Mouse (Mus musculus) heart, postnatal 36 days (tissue): Measurements from ENCODE around the gene Hdac9. TPM values are rescaled to one million over a fixed set of nuclear protein-coding genes. Genes with fewer than 3 reads are reported as not detected.

ENCODE experiments used
- DNase-seq, 2 experiments: peaks; one replicate each; pipeline ENCODE4 v3.0.0; 2021 to 2022
- intact Hi-C: fragments of 180-260 bp; cut with DNase I; formaldehyde crosslinking; loops from one replicate; pipeline ENCODE4 v1.15.1; 2025
- total RNA-seq, 2 experiments: library from RNA; stranded (reverse); gene quantifications; 2 replicates each; pipeline ENCODE4 v1.2.3; 2021

Hdac9 gene
- total RNA-seq, 2 experiments from 2014 or later: 18.2 to 22.4 TPM

- no peak for DNase-seq
- intact Hi-C loops: no loop called here
These were observed 491.4 kb downstream of the Hdac9 start for GRCm38 (mm10) chr12:34425468-34425867.

DNA sequence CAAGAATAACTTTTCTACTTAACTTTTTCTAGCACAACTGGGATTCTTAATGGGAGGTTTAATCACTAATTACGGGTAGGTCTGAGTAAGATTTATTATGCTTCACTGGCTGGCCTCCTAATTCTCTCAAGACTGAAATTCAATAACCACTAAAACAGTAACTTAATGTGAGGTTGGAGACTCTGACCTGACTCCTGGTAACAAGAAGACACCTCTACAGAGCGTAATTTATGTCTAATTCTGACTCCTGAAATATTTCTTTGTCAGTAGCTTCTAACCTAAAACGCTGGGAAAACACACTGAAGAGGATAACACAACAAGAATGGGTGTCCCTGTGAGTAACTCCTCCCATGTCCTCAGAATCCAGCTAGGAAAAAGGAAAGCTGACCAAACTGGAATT is 508.8 kb downstream of the Hdac9 start:
- DNase-seq: no peak
- intact Hi-C loops: no loop called here

- intact Hi-C loops: no loop called here
- DNase-seq: no peak
These were observed 509.8 kb downstream of the Hdac9 start for GRCm38 (mm10) chr12:34407143-34407542.

DNA sequence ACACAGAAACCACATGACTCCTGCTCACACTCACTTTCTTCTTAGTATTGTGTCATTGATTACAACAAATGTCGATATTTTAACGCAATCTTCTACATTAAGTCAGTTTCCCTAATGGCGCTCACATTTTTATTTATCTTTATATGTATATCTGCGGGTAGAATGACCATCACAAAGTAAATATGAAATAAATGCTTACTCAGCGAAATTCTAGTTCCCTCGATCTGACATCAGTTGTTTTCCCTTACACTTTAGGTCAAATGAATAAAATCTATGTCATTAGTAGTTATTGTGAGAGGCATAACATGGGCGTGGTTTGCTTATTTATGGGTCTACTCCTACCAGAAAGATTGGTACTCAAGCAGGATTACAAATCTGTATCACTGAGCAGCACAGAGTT is 514.8 kb downstream of the Hdac9 start:
- intact Hi-C loops: no loop called here
- no peak for DNase-seq

DNA sequence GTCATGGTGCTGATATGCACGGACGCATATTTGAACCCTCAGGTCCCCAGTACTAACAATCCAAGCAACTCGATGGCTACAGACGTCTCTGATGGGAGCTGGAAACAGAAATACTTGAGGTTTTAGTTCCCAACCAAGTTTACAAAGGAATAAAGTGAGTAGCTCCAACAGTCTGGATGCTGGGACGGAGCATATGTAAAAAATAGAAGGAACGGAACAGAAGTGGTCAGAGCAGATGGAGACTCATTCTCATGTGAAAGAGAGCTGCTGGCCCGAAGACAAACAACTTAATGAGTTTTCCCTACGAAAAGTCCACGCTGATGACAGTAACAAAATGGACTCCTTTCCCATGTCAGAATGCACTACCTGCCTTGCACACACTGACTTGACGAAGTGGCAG is 518.3 kb downstream of the Hdac9 start:
- intact Hi-C loops: no loop called here
- DNase-seq: no peak

GRCm38 (mm10) chr12:34394342-34394741 is 522.6 kb downstream of the Hdac9 start:
- intact Hi-C loops: no loop called here
- DNase-seq: no peak

GRCm38 (mm10) chr12:34379681-34380080 is 537.2 kb downstream of the Hdac9 start:
- no peak for DNase-seq
- intact Hi-C loops: no loop called here

GRCm38 (mm10) chr12:34378637-34379036 is 538.3 kb downstream of the Hdac9 start:
- intact Hi-C loops: no loop called here
- DNase-seq: no peak

DNA sequence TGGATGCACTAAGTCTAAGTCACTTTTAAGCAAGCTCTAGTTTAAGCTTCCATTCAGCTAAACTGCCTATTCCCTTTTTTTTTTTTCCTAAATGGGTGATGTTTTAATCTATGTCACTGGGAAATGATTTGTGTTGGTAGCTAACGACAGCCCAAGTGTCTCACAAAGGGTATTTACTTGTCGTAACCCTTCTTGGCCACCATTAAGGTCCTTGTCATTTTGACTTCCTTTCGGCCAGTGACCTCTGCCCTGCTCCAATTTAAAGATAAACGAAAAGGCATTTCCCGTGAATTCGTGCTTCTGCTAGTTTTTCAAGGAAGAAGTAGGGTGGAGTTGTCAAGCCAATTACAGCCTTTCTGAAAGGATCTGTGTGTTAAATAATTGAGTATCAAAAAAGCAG is 565.0 kb downstream of the Hdac9 start:
- no peak for DNase-seq

DNA sequence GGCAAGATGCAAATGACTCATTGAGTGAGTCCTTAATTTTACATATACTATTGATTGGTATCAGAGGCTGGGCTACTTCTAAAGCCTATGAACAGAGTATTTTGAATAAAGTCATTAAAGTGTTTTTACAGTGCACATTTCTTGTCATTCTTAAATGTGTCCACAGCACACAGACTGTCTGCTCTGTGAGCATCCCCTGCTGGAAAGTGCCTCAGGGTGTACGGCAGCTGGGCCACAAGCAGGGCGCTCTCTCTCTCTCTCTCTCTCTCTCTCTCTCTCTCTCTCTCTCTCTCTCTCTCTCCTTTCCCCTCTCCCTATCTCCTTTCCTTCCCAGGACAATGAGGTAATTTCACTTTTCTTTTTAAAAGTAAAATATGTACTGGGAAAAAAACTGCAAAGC is 569.4 kb downstream of the Hdac9 start:
- DNase-seq: no peak
- intact Hi-C loops: no loop called here

More for the DNA sequence above, 565.0 kb downstream of the Hdac9 start:
- intact Hi-C loops: no loop called here

GRCm38 (mm10) chr12:34342761-34343160 is 574.1 kb downstream of the Hdac9 start:
- no peak for DNase-seq
- intact Hi-C loops: no loop called here

DNA sequence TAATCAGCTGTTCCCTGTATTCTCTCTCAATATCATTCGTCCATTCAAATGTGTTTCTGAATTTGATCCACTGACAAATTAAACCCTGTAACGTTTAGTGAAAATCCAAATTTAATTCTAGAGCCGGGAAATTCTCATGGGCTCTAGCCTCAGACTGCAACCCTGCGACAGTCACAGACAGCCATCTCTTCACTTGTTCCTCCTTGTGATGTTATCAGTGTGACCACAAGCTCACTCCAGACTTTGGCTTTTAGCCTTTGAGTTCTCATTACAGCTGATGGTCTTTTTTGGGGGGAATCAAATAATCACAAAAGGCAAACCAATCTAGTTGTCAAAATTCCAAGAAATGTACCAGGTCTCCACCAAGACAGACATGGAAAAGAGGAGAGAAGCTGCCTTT is 578.0 kb downstream of the Hdac9 start:
- no peak for DNase-seq
- intact Hi-C loops: no loop called here

- no peak for DNase-seq
- intact Hi-C loops: no loop called here
These were observed 582.3 kb downstream of the Hdac9 start for GRCm38 (mm10) chr12:34334455-34335084.

GRCm38 (mm10) chr12:34332884-34333283 is 584.0 kb downstream of the Hdac9 start:
- intact Hi-C loops: no loop called here
- DNase-seq: no peak

DNA sequence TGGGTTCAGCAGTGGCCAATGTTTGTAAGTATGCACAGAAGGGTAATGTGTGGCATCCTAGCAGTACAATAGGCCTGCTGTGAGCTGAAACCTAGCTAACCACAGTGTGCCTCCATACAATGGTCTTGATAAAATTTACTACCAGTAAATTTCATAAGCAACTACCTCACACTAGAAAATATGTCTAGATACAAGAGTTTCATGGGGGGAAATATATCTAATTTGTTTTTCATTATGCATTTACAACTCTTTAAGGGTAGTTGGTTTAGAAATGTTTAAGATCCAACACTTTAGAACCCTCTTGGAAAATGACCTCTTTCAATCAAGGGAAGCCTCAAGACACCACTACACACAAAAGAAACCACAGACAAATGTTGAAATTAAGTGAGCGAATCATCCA is 589.8 kb downstream of the Hdac9 start:
- no peak for DNase-seq
- intact Hi-C loops: no loop called here

DNA sequence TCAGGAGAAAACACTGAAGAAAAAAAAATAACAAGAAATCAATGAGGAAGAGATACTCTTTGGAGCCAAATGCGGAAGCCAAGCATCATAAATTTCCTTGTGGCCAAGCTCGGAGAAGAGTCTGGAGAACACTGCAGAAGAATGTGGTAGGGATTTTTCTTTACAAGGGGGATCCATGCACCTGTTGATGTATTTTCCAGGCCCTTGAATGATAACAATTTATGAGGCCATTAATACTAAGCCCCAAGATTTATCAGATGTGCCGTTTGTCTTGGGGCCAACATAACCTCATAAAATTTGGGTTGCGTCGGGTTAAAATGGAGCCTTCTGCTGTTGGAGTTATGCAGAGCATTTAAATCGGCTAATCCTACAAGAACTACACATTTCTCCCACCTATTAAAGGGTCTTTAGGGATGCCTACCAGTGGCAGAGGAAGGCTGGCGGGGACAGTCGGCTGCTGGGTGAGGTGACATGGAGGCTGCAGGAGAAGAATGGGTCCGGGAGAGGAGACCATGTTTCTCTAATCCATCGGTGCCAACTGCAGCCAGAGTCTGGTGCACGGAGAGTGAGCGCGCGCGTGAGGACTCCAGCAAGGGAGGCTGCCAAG is 604.7 kb downstream of the Hdac9 start:
- intact Hi-C loops: no loop called here
- DNase-seq: no peak

DNA sequence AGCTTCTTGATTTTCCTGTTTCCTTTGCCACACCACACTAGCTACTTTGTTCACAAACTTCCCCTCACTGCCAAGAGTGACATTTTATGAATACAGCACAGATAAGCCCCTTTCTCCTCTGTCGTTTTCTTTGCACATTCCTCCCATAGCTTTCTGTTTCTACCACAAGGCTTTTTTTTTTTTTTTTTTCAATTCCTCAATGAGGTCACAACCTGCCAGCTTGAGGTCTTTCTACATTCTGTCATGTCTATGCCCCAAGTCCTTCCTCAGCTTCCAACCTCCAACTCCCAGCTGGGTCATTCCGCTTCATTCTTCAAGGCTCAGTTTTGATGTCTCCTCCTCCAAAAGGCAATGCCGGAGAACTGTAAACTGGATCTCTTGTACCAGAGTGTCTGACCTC is 611.4 kb downstream of the Hdac9 start:
- DNase-seq: no peak
- intact Hi-C loops: no loop called here

DNA sequence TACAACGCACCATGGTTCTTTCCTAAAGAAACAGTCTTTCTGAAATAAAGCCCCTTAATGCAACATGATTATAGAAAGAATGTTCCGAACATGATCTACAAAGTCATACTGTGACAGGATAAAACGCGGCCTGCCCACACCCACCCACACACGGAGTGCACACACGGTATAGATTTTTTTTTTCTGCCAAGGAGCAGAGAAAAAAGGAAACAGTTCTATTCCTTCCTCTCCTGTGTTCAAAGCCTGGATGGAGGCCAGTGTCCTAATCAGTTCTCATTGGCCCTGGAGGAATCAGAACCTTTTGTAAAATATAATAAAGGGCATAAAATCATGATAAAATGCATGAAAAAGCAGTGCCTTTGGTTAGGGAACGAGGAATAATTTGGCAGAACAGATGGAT is 624.5 kb downstream of the Hdac9 start:
- intact Hi-C loops: no loop called here
- no peak for DNase-seq

DNA sequence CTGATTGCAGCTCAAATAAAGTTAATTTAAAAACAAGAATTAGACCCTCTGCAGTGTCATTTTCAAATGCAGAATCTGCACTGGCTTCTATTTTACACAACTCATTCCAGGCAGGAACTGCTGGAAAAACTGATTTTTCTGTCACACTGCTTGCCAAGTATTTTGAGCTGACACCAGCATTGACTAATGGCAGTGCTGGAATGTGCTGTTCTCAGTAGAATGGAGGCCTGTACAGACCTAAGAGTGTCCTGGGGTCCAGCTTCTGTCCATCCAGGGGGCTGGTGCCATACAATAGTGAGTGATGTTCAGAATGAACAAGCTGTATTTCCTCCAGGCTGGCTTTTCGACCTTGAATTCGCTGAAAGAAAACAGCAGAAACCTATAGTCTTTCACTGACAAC is 629.7 kb downstream of the Hdac9 start:
- DNase-seq: no peak
- intact Hi-C loops: no loop called here

DNA sequence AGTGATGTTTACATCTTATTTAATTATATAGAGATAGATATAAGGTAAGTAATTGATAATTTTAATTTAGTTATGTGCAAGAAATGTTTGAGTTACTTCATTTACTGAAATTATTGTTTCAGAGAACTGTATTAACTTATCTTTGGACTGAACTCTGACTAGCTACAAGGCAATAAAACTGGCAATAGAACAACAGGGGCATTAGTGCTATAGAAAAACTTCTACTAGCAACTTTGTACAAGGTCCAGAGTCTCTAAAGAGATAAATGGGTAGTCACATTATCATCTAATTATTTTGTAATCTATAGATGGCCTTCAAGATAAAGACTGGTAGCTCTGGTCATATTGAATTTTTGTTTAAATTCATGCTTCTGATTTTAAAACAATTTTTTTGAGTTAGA is 632.0 kb downstream of the Hdac9 start:
- no peak for DNase-seq
- intact Hi-C loops: no loop called here

DNA sequence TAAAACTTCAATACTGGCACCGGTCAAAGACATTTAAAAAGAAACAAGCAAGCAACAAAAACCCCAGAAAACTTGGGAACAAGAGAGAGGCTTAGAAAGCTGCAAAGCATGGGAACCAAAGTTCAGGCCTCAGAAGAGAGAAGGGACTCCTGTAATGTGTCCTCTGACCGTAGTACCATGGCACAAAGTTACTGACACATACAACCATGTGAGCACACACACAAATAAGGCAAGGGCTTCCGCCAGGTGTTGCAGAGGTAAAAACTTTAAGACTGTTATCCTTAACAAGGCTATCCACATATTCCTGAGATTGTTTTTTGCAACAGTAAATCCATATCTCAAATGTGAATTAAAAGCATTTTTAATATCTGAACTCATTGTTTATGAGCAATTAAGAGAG is 632.5 kb downstream of the Hdac9 start:
- DNase-seq: no peak
- intact Hi-C loops: no loop called here

GRCm38 (mm10) chr12:34278822-34279221 is 638.1 kb downstream of the Hdac9 start:
- no peak for DNase-seq
- intact Hi-C loops: no loop called here

- DNase-seq: no peak
- intact Hi-C loops: no loop called here
These were observed 643.1 kb downstream of the Hdac9 start for GRCm38 (mm10) chr12:34273816-34274215.
